10 mouse cellular contexts compared by ENCODE assay signal in genomic region chr10:84531576-84531975, GRCm38 (mm10). TPM values are rescaled to one million over a fixed set of nuclear protein-coding genes. Genes with fewer than 3 reads are reported as not detected.
DNase-seq lines count a peak whose midpoint lies in the region; ATAC-seq lines count a peak whose summit lies in the region.
"Had no signal": no experiment of that assay in that cellular context is flagged by ENCODE, and none has a peak within 500 bp of the region (broad histone marks: within the 10 kb centered on the region; RNA-seq: fewer than 3 reads in every experiment).

No protein-coding gene starts in this region.

- H3K27ac ChIP-seq in forebrain, embryonic 16.5 days (ENCODE audit: low read length) = no peak overlapping the region
- H3K27ac ChIP-seq in liver, embryonic 12.5 days = no peak overlapping the region
- H3K27ac ChIP-seq in stomach, embryonic 16.5 days (ENCODE audit: low read length) = peak overlapping the region; percentile 64; the same call in 1 of the 2 replicates

- H3K4me2 ChIP-seq in forebrain, embryonic 16.5 days (ENCODE audit: low read length) = peak overlapping the region; percentile 67
- H3K4me2 ChIP-seq in liver, embryonic 12.5 days = peak overlapping the region; percentile 73
- peak overlapping the region; percentile 78 for H3K4me2 ChIP-seq in stomach, embryonic 16.5 days (ENCODE audit: low read depth, low read length)

- H3K9me3 ChIP-seq in megakaryocyte, embryonic 14.5 days = peaks cover 5% of the 10 kb centered on the region
- H3K9me3 ChIP-seq in forebrain, embryonic 16.5 days (ENCODE audit: control insufficient read depth, low read length) = no peaks in the 10 kb centered on the region
- no peaks in the 10 kb centered on the region for H3K9me3 ChIP-seq in liver, embryonic 12.5 days (replicated peaks)
- no peaks in the 10 kb centered on the region for H3K9me3 ChIP-seq in stomach, embryonic 16.5 days (replicated peaks; ENCODE audit: control insufficient read depth, low read length)

- intact Hi-C loops in left cerebral cortex, postnatal 10 days (cut with DNase I) = loop anchor here (5.0 kb wide), 2 partner anchors 46 to 91 kb away; partner anchors contain the start of genes Polr3b and Tcp11l2

- peaks cover 41% of the 10 kb centered on the region for H3K4me1 ChIP-seq in megakaryocyte, embryonic 14.5 days
- peaks cover 37% of the 10 kb centered on the region for H3K4me1 ChIP-seq in forebrain, embryonic 16.5 days (replicated peaks; ENCODE audit: control insufficient read depth, insufficient read depth, low read length)
- peaks cover 33% of the 10 kb centered on the region for H3K4me1 ChIP-seq in liver, embryonic 12.5 days
- peaks cover 44% of the 10 kb centered on the region for H3K4me1 ChIP-seq in stomach, embryonic 16.5 days (ENCODE audit: control insufficient read depth, insufficient read depth, low read length)

- no peak for ATAC-seq in megakaryocyte, adult 5-6 weeks (ENCODE audit: poor library complexity, severe bottlenecking)
- ATAC-seq in forebrain, embryonic 16.5 days = no peak
- no peak for ATAC-seq in liver, embryonic 12.5 days
- no peak for ATAC-seq in stomach, embryonic 16.5 days (ENCODE audit: insufficient read depth, low FRiP score)

- peaks cover 77% of the 10 kb centered on the region for H3K27me3 ChIP-seq in megakaryocyte, embryonic 14.5 days (replicated peaks)
- H3K27me3 ChIP-seq in forebrain, embryonic 16.5 days (replicated peaks; ENCODE audit: control insufficient read depth, insufficient read depth, low read length) = no peaks in the 10 kb centered on the region
- peaks cover 60% of the 10 kb centered on the region for H3K27me3 ChIP-seq in liver, embryonic 12.5 days (replicated peaks)
- H3K27me3 ChIP-seq in stomach, embryonic 16.5 days (ENCODE audit: control insufficient read depth, insufficient read depth, low read length) = no peaks in the 10 kb centered on the region

- H3K4me3 ChIP-seq in megakaryocyte, embryonic 14.5 days (replicated peaks) = peak overlapping the region; percentile 14
- H3K4me3 ChIP-seq in forebrain, embryonic 16.5 days (replicated peaks; ENCODE audit: low read length) = no peak overlapping the region
- peak overlapping the region; percentile 66; the same call in 1 of the 2 replicates for H3K4me3 ChIP-seq in liver, embryonic 12.5 days
- H3K4me3 ChIP-seq in stomach, embryonic 16.5 days (replicated peaks; ENCODE audit: low read length) = peak overlapping the region; percentile 60

- H3K36me3 ChIP-seq in megakaryocyte, embryonic 14.5 days (replicated peaks; ENCODE audit: low read length) = no peaks in the 10 kb centered on the region
- peaks cover 13% of the 10 kb centered on the region; the same call in 1 of the 2 replicates for H3K36me3 ChIP-seq in forebrain, embryonic 16.5 days (ENCODE audit: control insufficient read depth, insufficient read depth)
- peaks cover 15% of the 10 kb centered on the region for H3K36me3 ChIP-seq in liver, embryonic 12.5 days
- peaks cover 12% of the 10 kb centered on the region; the same call in 1 of the 2 replicates for H3K36me3 ChIP-seq in stomach, embryonic 16.5 days (ENCODE audit: control insufficient read depth, insufficient read depth, low read length)

- 70% methylated on average over 4 of the region's 4 CpGs for WGBS in forebrain, embryonic 16.5 days
- 69% methylated on average over 4 of the region's 4 CpGs for WGBS in liver, embryonic 12.5 days (ENCODE audit: insufficient replicate concordance)
- 81% methylated on average over 4 of the region's 4 CpGs for WGBS in stomach, embryonic 16.5 days

- DNase-seq in adrenal gland, postnatal 10 days = no peak
- DNase-seq in left cerebral cortex, postnatal 10 days (ENCODE audit: extremely low spot score in 1 of 2, low spot score in 2 of 2) = no peak
- DNase-seq in thymus, postnatal 36 days = no peak
- DNase-seq: cerebellum, postnatal 36 days; right cerebral cortex, postnatal 4 days had no signal

- H3K9ac ChIP-seq in forebrain, embryonic 16.5 days (replicated peaks; ENCODE audit: low read depth, low read length) = no peak overlapping the region
- no peak overlapping the region for H3K9ac ChIP-seq in liver, embryonic 12.5 days
- H3K9ac ChIP-seq in stomach, embryonic 16.5 days (ENCODE audit: low read length) = peak overlapping the region; percentile 98

RNA-seq across cellular contexts. Expression of gene Ckap4, which starts 2.3 kb away (rescaled TPM):
- 1.5 and 2.5 TPM in 2 replicates for polyA plus RNA-seq in megakaryocyte, embryonic 14.5 days (2012; ENCODE audit: insufficient read depth, low replicate concordance)
- 122 and 125 TPM in 2 replicates for total RNA-seq in megakaryocyte, adult 5-6 weeks (2015)
- total RNA-seq in megakaryocyte, adult 5-6 weeks (2017) = 115 TPM in 2 replicates
- polyA plus RNA-seq in forebrain, embryonic 16.5 days (2015; fragmentation: Nextera tagmentation; extraction: Ambion mirVana) = 37.5 and 38.0 TPM in 2 replicates
- polyA plus RNA-seq in liver, embryonic 12.5 days (2016; fragmentation: Nextera tagmentation; extraction: Ambion mirVana) = 26.0 and 28.8 TPM in 2 replicates
- 30.8 and 36.0 TPM in 2 replicates for polyA plus RNA-seq in stomach, embryonic 16.5 days (2015; fragmentation: Nextera tagmentation; extraction: Ambion mirVana)
- 10 to 100 TPM; 62.1 to 65.7 TPM for total RNA-seq in adrenal gland, postnatal 10 days (2021)
- 10 to 100 TPM; 40.1 to 42.1 TPM for total RNA-seq in left cerebral cortex, postnatal 10 days (2021)

RNA-seq across cellular contexts. Expression of gene Tcp11l2, which starts 44.9 kb away (rescaled TPM):
- polyA plus RNA-seq in megakaryocyte, embryonic 14.5 days (2012; ENCODE audit: insufficient read depth, low replicate concordance) = 0.15 TPM in 1 of 2 replicates, not detected in the other
- 54.8 and 59.3 TPM in 2 replicates for total RNA-seq in megakaryocyte, adult 5-6 weeks (2015)
- 29.7 and 36.1 TPM in 2 replicates for total RNA-seq in megakaryocyte, adult 5-6 weeks (2017)
- 36.6 and 44.6 TPM in 2 replicates for polyA plus RNA-seq in forebrain, embryonic 16.5 days (2015; fragmentation: Nextera tagmentation; extraction: Ambion mirVana)
- polyA plus RNA-seq in liver, embryonic 12.5 days (2016; fragmentation: Nextera tagmentation; extraction: Ambion mirVana) = 28.1 and 28.7 TPM in 2 replicates
- 25.7 and 28.9 TPM in 2 replicates for polyA plus RNA-seq in stomach, embryonic 16.5 days (2015; fragmentation: Nextera tagmentation; extraction: Ambion mirVana)
- 10 to 100 TPM; 47.4 to 47.9 TPM for total RNA-seq in adrenal gland, postnatal 10 days (2021)
- total RNA-seq in left cerebral cortex, postnatal 10 days (2021) = 10 to 100 TPM; 17.7 to 17.9 TPM

Comparison
In these comparisons a context has a peak if more than half of its experiments do, and no peak if none do; other contexts are left out.
1. RNA of gene Tcp11l2, which starts 44.9 kb away (polyA plus RNA-seq): 36.6 to 44.6 TPM in forebrain, embryonic 16.5 days, 28.1 to 28.7 TPM in liver, embryonic 12.5 days and 25.7 to 28.9 TPM in stomach, embryonic 16.5 days; 0.15 TPM in megakaryocyte, embryonic 14.5 days; every median in the first group is over 10 times any median in the second.
2. Peak in every context shown above with its lines, with median percentiles within 50 percentile points of each other: H3K4me2 ChIP-seq.